Mouse (Mus musculus) brain, embryonic 14.5 days (tissue): ENCODE measurements at regions not wholly inside any gene's neighbourhood (a gene's known extent, or its start where the extent isn't known, plus 50 kb on each side); places are given as distances from the start of the nearest gene placed in this dataset.

Experiments
- CTCF ChIP-seq: fragments of 200-500 bp; IDR thresholded peaks from 2 replicates; pipeline ENCODE4 v1.5.1; 2012; ENCODE audit warnings: inconsistent platforms, mild to moderate bottlenecking, moderate library complexity, borderline replicate concordance; ENCODE audit not compliant: insufficient read depth, insufficient read length; ENCODE audit errors: extremely low read depth
- POLR2A ChIP-seq: fragments of 200-500 bp; IDR thresholded peaks from 2 replicates; pipeline ENCODE4 v1.6.1; 2012; ENCODE audit warnings: mild to moderate bottlenecking, inconsistent platforms, borderline replicate concordance; ENCODE audit not compliant: poor library complexity, insufficient read depth, insufficient read length, severe bottlenecking; ENCODE audit errors: extremely low read depth

DNA sequence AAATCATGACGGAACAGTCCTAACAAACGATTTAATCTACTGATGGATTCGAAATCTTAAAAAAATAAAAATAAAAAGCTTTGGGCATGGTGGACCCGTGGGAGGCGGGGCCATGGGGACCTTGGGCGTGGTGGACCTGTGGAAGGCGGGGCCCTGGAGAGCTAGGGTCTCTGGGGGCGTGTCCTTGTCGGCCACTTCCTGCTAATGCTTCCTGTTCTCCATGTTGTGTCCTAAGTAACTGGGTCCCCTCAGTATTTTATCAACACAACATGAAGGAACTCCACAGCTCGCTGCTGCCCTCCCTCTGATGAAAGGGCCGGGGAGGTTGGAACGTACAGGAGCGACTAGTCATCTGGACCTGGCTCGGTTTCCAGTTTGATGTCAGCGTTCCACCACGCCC, 75.3 kb upstream of the Plekha5 start:
- TF ChIP-seq POLR2A (no peak), CTCF (no peak)
